Mouse (Mus musculus): ENCODE results near the gene Leprot.

DNA sequence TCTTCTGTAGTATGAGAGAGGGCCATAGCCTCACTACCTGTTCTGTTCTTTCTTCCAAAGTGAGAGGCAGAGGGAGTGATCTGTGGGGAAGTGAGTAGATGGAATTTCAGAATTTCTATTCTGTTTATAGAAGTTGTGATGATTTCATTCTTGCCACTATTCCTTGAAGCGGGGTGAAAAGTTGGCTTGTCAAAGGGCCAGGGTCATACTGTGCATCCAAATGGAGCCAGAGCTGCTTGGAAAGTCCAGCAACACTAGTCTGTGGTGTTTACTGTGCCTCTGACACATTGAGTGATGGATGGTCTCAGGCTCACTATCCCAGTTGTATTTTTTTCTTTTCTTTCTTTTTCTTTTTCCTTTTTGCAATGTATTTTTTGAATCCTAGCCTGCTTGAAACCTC lies 51.9 kb downstream of the Leprot start:
- no peak for TF ChIP-seq POLR2A (IDR thresholded peaks at IDR 0.05; ENCODE audit: borderline replicate concordance, insufficient read depth, low read length)
- no peak for TF ChIP-seq CTCF (IDR thresholded peaks at IDR 0.05; ENCODE audit: borderline replicate concordance, insufficient read depth, low read depth, low read length)
